Mouse (Mus musculus): ENCODE measurements around the gene Amt. TPM values are rescaled to one million over a fixed set of nuclear protein-coding genes. Genes with fewer than 3 reads are reported as not detected.
A peak's percentile ranks its signal among the peaks of the same experiment; 100 is the strongest.

Amt gene
- polyA plus RNA-seq, 1 experiment = not detected

DNA sequence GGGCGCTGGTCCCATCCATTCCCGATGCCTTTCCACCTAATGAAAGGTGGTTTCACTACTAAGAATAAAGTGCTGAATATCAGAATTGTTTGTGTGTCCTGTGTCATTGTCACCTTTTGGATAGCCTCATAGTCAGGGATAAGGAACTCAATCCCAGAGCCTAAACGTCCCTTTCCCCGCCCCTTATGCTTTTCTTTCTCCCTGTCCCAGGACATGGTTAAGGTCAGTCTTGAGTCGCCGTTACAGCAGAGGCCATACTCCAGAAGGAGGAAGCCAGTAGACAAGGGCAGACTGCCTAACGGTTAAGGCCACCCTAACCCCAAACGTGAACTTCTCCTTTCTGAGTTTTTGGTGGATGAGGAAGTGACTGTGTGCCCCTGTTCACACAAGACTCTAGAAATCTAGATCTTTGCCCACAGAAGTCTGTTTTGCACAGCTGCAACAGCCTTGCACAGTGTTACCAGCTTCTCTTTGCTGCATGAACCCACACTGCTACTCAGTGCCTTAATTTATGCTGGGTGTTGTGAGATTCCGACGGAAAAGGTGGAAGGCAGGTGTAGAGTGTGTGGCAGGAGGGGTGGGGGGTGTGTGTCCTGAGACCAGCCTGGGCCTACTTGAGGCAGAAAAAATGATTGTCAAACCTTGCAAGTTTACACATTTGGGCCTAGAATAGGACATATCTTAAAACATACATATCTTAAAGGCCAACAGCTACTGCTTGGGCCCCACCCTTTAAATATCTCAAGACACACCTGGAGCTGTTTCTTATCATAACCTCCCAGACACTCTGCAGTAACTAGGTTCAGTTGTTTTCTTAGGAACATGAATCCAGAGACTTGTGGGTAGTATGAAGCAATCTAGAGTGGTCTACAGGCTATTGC is 43.8 kb downstream of the Amt start:
- Histone ChIP-seq H3K4me1 (ENCODE audit: control insufficient read depth, insufficient read depth, low read length) (peaks cover 14% of the 10 kb centered on the region), H3K27ac (ENCODE audit: insufficient read depth, low read depth, low read length) (no peak overlapping the region), H3K4me3 (ENCODE audit: insufficient read depth, low read depth, low read length) (peak overlapping the region; percentile 68)
- WGBS = 65% methylated on average over 10 of the region's 10 CpGs
- no peak for TF ChIP-seq CTCF (IDR thresholded peaks at IDR 0.05; ENCODE audit: insufficient read depth, low read depth, low read length)
- no peak for TF ChIP-seq POLR2A (IDR thresholded peaks at IDR 0.05; ENCODE audit: insufficient read depth, low read depth, low read length)

DNA sequence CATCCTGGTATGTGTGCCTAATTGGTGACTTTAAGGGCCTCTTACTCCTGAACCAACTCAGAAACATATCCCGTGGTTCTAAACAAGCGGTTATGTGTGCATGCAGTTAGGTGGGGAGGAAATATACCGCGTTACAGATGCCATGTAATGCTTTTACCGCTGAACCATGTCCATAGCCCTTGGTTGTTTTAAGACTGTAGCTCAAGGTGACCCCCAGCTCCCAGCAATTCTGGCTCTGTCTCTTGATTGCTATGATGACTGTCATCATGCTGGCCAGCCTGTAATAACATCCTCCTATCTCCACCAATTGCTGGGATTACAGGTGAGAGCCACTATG is 44.5 kb downstream of the Amt start:
- WGBS = 94% methylated on average over 5 of the region's 5 CpGs
- peaks cover 15% of the 10 kb centered on the region for H3K4me1 ChIP-seq (ENCODE audit: control insufficient read depth, insufficient read depth, low read length)
- TF ChIP-seq CTCF (IDR thresholded peaks at IDR 0.05; ENCODE audit: insufficient read depth, low read depth, low read length) (no peak), POLR2A (IDR thresholded peaks at IDR 0.05; ENCODE audit: insufficient read depth, low read depth, low read length) (no peak)
- H3K27ac ChIP-seq (ENCODE audit: insufficient read depth, low read depth, low read length) = no peak overlapping the region
- H3K4me3 ChIP-seq (ENCODE audit: insufficient read depth, low read depth, low read length) = no peak overlapping the region

- TF ChIP-seq POLR2A (IDR thresholded peaks at IDR 0.05; ENCODE audit: insufficient read depth, low read depth, low read length) = no peak
- TF ChIP-seq CTCF (IDR thresholded peaks at IDR 0.05; ENCODE audit: insufficient read depth, low read depth, low read length) = no peak
- Histone ChIP-seq H3K4me1 (ENCODE audit: control insufficient read depth, insufficient read depth, low read length) (peaks cover 17% of the 10 kb centered on the region), H3K4me3 (ENCODE audit: insufficient read depth, low read depth, low read length) (no peak overlapping the region), H3K27ac (ENCODE audit: insufficient read depth, low read depth, low read length) (no peak overlapping the region)
Observed at GRCm38 (mm10) chr9:108341801-108342200, 45.1 kb downstream of the Amt start.

DNA sequence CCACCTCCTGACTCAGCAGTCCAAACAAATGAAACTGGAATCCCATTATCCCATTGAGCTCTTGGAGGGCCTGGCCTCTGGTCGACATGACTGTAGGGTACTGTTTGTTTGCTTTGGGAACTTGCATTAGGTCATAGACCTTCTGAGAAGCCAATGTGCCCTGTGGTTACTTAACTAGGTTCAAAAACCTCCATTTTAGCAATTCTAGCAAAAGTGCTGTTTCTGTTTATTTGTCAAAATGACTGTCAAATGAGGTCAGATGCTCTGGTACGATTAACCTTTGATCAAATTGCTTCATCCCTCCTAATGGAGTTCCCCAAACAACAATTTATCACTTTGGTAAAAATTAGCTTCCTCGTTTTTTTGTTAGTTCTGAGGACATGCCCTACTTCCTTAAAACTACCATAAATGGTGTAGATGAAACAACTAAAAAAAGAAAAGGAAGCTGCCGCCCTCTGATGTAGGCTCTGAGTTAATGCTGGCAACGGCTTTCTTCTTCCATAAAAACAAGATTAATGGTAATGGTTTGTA is 45.7 kb downstream of the Amt start:
- H3K27ac ChIP-seq (ENCODE audit: insufficient read depth, low read depth, low read length) = no peak overlapping the region
- no peak overlapping the region for H3K4me3 ChIP-seq (ENCODE audit: insufficient read depth, low read depth, low read length)
- peaks cover 17% of the 10 kb centered on the region for H3K4me1 ChIP-seq (ENCODE audit: control insufficient read depth, insufficient read depth, low read length)
- 29% methylated on average over 5 of the region's 5 CpGs for whole genome bisulfite sequencing
- TF ChIP-seq POLR2A (IDR thresholded peaks at IDR 0.05; ENCODE audit: insufficient read depth, low read depth, low read length) = no peak

- Histone ChIP-seq H3K4me1 (ENCODE audit: control insufficient read depth, insufficient read depth, low read length) (peaks cover 17% of the 10 kb centered on the region), H3K4me3 (ENCODE audit: insufficient read depth, low read depth, low read length) (no peak overlapping the region), H3K27ac (ENCODE audit: insufficient read depth, low read depth, low read length) (no peak overlapping the region)
- whole genome bisulfite sequencing = 90% methylated on average over 3 of the region's 3 CpGs
- TF ChIP-seq POLR2A (IDR thresholded peaks at IDR 0.05; ENCODE audit: insufficient read depth, low read depth, low read length) (no peak), CTCF (IDR thresholded peaks at IDR 0.05; ENCODE audit: insufficient read depth, low read depth, low read length) (no peak)
Observed at GRCm38 (mm10) chr9:108343331-108343730, 46.7 kb downstream of the Amt start.

DNA sequence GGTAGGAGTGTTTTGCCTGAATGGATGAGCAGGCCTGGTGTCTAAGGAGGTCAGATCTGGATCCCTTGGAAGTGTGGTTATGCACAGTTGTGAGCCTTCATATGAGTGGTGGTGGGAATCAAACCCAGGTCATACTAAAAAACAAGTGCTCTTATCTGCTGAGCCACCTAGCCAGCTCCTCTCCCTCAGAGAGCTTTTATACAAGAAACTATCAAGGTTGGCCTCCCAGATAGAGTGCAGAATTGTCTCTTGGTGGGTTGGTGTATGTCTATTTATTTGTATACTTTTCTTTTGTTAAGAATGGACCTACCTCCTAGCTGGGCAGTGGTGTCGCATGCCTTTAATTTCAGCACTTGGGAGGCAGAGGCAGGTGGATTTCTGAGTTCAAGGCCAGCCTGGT is 47.2 kb downstream of the Amt start:
- Histone ChIP-seq H3K27ac (ENCODE audit: insufficient read depth, low read depth, low read length) (no peak overlapping the region), H3K4me1 (ENCODE audit: control insufficient read depth, insufficient read depth, low read length) (peaks cover 15% of the 10 kb centered on the region), H3K4me3 (ENCODE audit: insufficient read depth, low read depth, low read length) (no peak overlapping the region)
- no peak for TF ChIP-seq CTCF (IDR thresholded peaks at IDR 0.05; ENCODE audit: insufficient read depth, low read depth, low read length)
- no peak for TF ChIP-seq POLR2A (IDR thresholded peaks at IDR 0.05; ENCODE audit: insufficient read depth, low read depth, low read length)
- 100% methylated on average over 1 of the region's 1 CpGs for WGBS

DNA sequence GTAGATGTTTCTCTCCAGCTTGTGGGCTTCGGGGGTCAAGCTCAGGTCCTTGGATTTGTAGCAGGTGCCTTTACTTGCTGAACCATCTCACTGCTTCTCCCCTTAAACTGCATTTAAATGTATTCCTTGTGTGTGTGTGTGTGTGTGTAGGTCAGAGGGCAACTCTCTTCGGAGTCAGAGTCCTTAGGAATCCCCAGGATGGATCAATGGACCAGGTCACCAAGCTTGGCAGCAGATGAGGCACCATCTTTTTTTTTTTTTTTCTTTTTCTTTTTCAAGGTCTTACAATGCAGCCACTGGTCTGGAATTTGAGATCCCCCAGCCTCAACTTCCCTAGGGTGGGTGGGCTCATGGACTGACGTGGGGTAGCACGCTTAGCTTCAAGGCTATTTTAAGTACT is 47.8 kb downstream of the Amt start:
- Histone ChIP-seq H3K4me3 (ENCODE audit: insufficient read depth, low read depth, low read length) (no peak overlapping the region), H3K4me1 (ENCODE audit: control insufficient read depth, insufficient read depth, low read length) (peaks cover 19% of the 10 kb centered on the region), H3K27ac (ENCODE audit: insufficient read depth, low read depth, low read length) (no peak overlapping the region)
- no peak for TF ChIP-seq POLR2A (IDR thresholded peaks at IDR 0.05; ENCODE audit: insufficient read depth, low read depth, low read length)
- TF ChIP-seq CTCF (IDR thresholded peaks at IDR 0.05; ENCODE audit: insufficient read depth, low read depth, low read length) = no peak
- WGBS = 88% methylated on average over 4 of the region's 4 CpGs

DNA sequence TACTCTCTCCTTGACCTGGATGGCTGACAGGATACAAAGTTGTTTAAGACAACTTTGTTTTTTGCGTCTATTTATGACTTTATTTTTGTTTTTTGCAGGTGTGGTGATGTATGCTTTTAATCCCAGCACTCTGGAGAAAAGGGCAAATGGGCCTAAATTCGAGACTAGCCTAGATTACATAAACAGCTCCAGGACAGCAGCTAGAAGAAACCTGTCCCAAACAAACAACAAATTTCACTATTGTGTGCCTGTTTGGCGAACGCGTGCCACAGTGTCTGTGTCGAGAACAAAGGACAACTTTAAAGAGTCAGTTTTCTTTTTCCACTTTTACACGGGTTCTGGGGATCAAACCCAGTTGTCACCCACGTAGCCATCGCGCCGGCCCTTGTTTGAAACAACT is 50.4 kb downstream of the Amt start:
- peak overlapping the region; percentile 99 for H3K4me3 ChIP-seq (ENCODE audit: insufficient read depth, low read depth, low read length)
- peak overlapping the region; percentile 98 for H3K27ac ChIP-seq (ENCODE audit: insufficient read depth, low read depth, low read length)
- WGBS = 3% methylated on average over 11 of the region's 11 CpGs
- TF ChIP-seq CTCF (IDR thresholded peaks at IDR 0.05; ENCODE audit: insufficient read depth, low read depth, low read length) (no peak), POLR2A (IDR thresholded peaks at IDR 0.05; ENCODE audit: insufficient read depth, low read depth, low read length) (no peak)
- peaks cover 6% of the 10 kb centered on the region for H3K4me1 ChIP-seq (ENCODE audit: control insufficient read depth, insufficient read depth, low read length)

DNA sequence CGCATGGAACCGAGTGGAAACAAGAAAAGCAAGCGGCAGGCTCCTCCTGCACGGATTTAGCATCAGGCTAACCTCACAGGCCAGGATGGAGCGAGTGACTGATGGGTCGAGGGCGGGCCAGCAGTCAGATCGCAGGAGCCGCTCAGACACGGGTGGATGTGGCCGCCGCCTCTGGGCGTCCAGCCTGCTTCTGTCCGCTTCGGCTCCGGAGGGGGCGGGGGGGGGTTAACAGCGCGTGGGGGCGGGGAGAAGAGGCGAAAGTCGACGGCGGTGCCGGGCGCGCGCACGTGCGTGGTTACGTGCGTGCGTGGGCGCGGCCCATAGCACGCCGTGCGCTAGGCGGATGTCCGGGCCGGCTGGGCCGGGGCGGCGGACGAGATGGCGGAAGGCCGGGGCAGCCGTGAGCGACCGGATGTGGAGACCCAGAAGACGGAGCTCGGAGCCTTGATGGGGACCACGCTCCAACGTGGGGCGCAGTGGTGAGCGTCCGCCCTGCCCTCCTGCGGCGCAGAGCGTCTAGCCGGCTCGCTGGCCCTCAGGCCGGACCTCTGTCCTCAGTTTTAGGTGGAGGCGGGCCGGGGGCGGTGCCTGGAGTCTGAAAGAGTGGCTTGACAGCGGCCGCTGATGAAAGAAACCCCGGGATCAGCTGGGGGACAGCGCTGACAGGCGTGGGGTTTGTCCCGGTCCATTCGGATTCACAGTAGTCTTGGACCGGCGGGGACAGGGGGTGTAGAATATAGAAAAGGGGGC is 51.1 kb downstream of the Amt start, which contains the start of gene Usp4:
Gene Usp4, plus strand, starts transcription at position 314 of the 750 bp plus-strand sequence.
- Histone ChIP-seq H3K4me3 (ENCODE audit: insufficient read depth, low read depth, low read length) (peak within 1 kb of the TSS; percentile 99), H3K27ac (ENCODE audit: insufficient read depth, low read depth, low read length) (peak within 1 kb of the TSS; percentile 98), H3K4me1 (ENCODE audit: control insufficient read depth, insufficient read depth, low read length) (peaks cover 6% of the 10 kb centered on the region)
- TF ChIP-seq POLR2A (IDR thresholded peaks at IDR 0.05; ENCODE audit: insufficient read depth, low read depth, low read length) (peak; percentile 92), CTCF (IDR thresholded peaks at IDR 0.05; ENCODE audit: insufficient read depth, low read depth, low read length) (no peak)
- under 1% methylated on average over 75 of the region's 75 CpGs for WGBS
